Mouse (Mus musculus) neutrophil, adult 83 days (primary cell): ENCODE data around the gene Asb15. TPM values are rescaled to one million over a fixed set of nuclear protein-coding genes. Genes with fewer than 3 reads are reported as not detected.

Experiments used
- total RNA-seq, 2 experiments: library from RNA; stranded (reverse); gene quantifications; one replicate each; pipeline ENCODE4 v1.2.4; 2023

The Asb15 gene
- not detected for total RNA-seq

GRCm38 (mm10) chr6:24528064-24528243 lies at the start of gene Asb15:
TSS of gene Asb15 (plus strand) at chr6:24528144.

GRCm38 (mm10) chr6:24514552-24515284 lies 13.2 kb upstream of the Asb15 start, which contains the start of gene Iqub:
TSS of gene Iqub (minus strand) at chr6:24515067.

GRCm38 (mm10) chr6:24527155-24528063 lies 535 bp upstream of the Asb15 start, which contains the start of gene Ndufa5:
TSS of gene Ndufa5 (minus strand) at chr6:24528013.

GRCm38 (mm10) chr6:24597500-24597899 lies 69.6 kb downstream of the Asb15 start, which contains the start of gene Lmod2:
TSS of gene Lmod2 (plus strand) at chr6:24597762.

Other genes with a start within 250 kb of the Asb15 start
- not detected for gene Iqub, start 13.1 kb upstream of the Asb15 start, total RNA-seq
- 10 to 100 TPM; 41.4 to 43.8 TPM for gene Ndufa5, start 131 bp upstream of the Asb15 start, total RNA-seq
- not detected for gene Lmod2, start 69.6 kb downstream of the Asb15 start, total RNA-seq
- 10 to 100 TPM; 19.8 to 21.8 TPM for gene Wasl, start 136.9 kb downstream of the Asb15 start, total RNA-seq
- gene Hyal6, start 205.1 kb downstream of the Asb15 start, total RNA-seq = not detected
- gene Hyal4, start 220.2 kb downstream of the Asb15 start, total RNA-seq = not detected